Mouse (Mus musculus) midbrain, embryonic 11.5 days (tissue): ENCODE results near the gene Ptpn3. TPM values are rescaled to one million over a fixed set of nuclear protein-coding genes. Genes with fewer than 3 reads are reported as not detected.

Experiments
- ATAC-seq: fragments of 200-750 bp; cut with Nextera tagmentation; 2 replicates; pipeline ENCODE4 v1.8.0; 2017; ENCODE audit warnings: moderate TSS enrichment, moderate library complexity; ENCODE audit not compliant: low FRiP score
- DNase-seq: peaks from one replicate; pipeline ENCODE4 v3.0.0; 2015; ENCODE audit warnings: low spot score; ENCODE audit errors: missing footprints
- H3K27ac ChIP-seq: fragments of 300-500 bp; sonication (generic); 2 replicates; pipeline ENCODE4 v1.5.1; 2014; ENCODE audit warnings: low read depth, low read length
- H3K27me3 ChIP-seq: fragments of 300-500 bp; sonication (generic); 2 replicates; pipeline ENCODE4 v1.6.1; 2014; ENCODE audit warnings: mild to moderate bottlenecking, low read length, moderate library complexity, mixed read lengths; ENCODE audit not compliant: control insufficient read depth, insufficient read depth
- H3K36me3 ChIP-seq: fragments of 300-500 bp; sonication (generic); 2 replicates; pipeline ENCODE4 v1.6.1; 2014; ENCODE audit warnings: mild to moderate bottlenecking, low read length, moderate library complexity, mixed read lengths; ENCODE audit not compliant: control insufficient read depth, insufficient read depth
- H3K4me1 ChIP-seq: fragments of 300-500 bp; sonication (generic); 2 replicates; pipeline ENCODE4 v1.6.1; 2014; ENCODE audit warnings: low read length; ENCODE audit not compliant: control insufficient read depth, insufficient read depth
- H3K4me2 ChIP-seq: fragments of 300-500 bp; sonication (generic); 2 replicates; pipeline ENCODE4 v1.6.1; 2014; ENCODE audit warnings: mild to moderate bottlenecking, moderate library complexity
- H3K4me3 ChIP-seq: fragments of 300-500 bp; sonication (generic); 2 replicates; pipeline ENCODE4 v1.5.1; 2014; ENCODE audit warnings: low read depth, low read length
- H3K9ac ChIP-seq: fragments of 300-500 bp; sonication (generic); 2 replicates; pipeline ENCODE4 v1.6.1; 2014; ENCODE audit warnings: low read length
- H3K9me3 ChIP-seq: fragments of 300-500 bp; sonication (generic); 2 replicates; pipeline ENCODE4 v1.6.1; 2016; ENCODE audit warnings: low read length; ENCODE audit not compliant: control insufficient read depth
- WGBS: fragments of 180-500 bp; shearing (Covaris S2); extraction: QIAGEN DNeasy Blood & Tissue Kit; methylation state at CpG from one replicate; pipeline ENCODE4 v1.1.7; 2014; 5-methylcytosine and 5-hydroxymethylcytosine counted together
- polyA plus RNA-seq: library from polyadenylated mRNA; unstranded; fragments of >200 nt; fragmentation: Nextera tagmentation; extraction: Ambion mirVana; gene quantifications from 2 replicates; pipeline ENCODE4 v1.2.1, GENCODE M21; 2014

Gene Ptpn3
- polyA plus RNA-seq, 1 experiment from 2014 or later = 0.33 TPM

DNA sequence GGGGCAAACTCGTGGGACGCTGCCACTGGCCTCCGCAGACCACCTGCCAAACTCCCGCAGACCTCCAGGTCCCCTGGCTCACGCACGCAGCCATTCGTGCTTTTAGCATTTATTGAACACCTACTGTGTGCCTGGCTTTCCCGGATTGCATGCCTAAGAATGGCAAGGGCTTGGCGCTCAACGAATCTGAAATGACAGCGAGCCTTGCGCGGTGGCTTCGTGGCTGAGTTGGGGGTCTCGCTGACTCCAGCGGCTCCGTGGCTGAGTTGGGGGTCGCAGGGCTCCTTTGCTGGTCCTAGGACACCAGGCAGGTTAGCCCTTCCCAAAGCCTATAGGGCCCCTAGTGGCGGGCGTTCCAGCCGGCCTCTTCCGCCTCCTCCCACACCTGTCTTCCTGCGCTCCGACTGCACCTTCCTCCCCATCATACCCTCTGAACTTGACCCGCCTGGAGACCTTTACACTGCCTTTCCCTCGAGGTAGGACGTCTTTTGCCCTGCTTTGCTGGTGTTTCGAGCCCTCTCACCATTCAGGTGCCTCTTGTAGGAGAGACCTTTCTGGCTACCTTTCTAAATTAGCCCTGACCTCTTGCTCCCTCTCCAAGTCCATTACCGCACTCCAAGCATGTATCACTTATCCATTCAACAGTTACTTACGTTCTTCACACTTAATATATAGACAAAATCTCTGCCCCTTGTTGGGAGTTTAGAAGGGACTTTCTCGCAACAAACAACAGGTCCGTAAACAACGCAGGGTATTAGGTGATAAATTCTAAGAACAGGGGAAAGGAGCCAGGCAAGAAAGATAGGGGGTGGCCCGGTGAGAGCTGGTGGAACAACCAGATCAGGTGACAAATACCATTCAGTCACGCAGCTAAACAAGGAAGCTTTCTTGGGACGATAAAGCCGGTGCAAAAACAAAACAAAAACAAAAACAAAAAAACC is 898 bp downstream of the Ptpn3 start:
- Histone ChIP-seq H3K9me3 (no peaks in the 10 kb centered on the region), H3K4me1 (peaks cover 19% of the 10 kb centered on the region), H3K27ac (no peak overlapping the region), H3K4me3 (peak overlapping the region; percentile 66), H3K9ac (peak overlapping the region; percentile 71), H3K27me3 (peaks cover 42% of the 10 kb centered on the region), H3K36me3 (no peaks in the 10 kb centered on the region), H3K4me2 (peak overlapping the region; percentile 71)
- peak; percentile 93 for DNase-seq
- ATAC-seq = 0 out of 2 replicates have a peak, but pooled peaks have one; percentile 18
- 1% methylated on average over 37 of the region's 37 CpGs for WGBS

DNA sequence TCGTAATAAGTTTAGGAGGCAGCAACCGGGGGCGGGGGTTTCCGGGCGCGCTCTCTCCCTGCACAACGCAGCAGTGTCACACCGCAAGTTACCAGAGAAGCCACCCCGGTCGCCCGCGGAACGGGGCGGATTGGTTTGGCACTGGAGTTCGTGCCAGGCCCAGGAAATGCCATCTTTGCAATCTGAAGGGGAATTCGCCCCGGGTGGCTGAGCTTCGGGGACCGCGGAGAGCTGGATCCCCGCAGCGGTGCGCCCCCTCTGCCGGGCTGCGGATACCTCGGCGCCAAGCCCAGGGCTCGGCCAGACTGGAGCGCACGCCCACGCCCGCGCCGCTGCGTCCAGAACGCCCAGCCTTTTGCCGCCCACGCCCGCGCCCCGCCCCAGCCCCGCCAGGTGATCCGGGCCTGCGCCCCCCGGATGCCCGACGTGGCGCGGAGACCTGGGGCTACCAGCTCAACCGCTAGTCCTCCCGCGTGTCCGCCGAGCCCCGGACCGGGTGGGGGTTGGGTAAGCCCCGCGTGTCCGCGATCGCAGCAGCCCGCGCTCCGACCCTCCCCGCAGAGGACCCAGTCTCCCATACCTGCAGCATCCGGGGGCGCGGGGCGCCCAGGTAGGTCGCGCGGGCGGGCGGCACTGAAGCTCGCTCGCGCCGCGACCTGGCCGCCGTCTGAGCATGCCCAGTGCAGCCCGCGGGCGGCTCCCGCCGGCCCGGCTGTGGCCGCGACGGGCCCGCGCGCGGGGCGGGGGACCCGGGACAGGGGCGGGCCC is 1.8 kb downstream of the Ptpn3 start:
- no peaks in the 10 kb centered on the region for H3K36me3 ChIP-seq
- DNase-seq (no peak), ATAC-seq (peak; percentile 64)
- H3K4me1 ChIP-seq = peaks cover 19% of the 10 kb centered on the region
- peak overlapping the region; percentile 71 for H3K4me2 ChIP-seq
- H3K27ac ChIP-seq = no peak overlapping the region
- peaks cover 42% of the 10 kb centered on the region for H3K27me3 ChIP-seq
- under 1% methylated on average over 80 of the region's 97 CpGs for WGBS
- H3K4me3 ChIP-seq = peak overlapping the region; percentile 66
- no peaks in the 10 kb centered on the region for H3K9me3 ChIP-seq
- peak overlapping the region; percentile 71 for H3K9ac ChIP-seq

DNA sequence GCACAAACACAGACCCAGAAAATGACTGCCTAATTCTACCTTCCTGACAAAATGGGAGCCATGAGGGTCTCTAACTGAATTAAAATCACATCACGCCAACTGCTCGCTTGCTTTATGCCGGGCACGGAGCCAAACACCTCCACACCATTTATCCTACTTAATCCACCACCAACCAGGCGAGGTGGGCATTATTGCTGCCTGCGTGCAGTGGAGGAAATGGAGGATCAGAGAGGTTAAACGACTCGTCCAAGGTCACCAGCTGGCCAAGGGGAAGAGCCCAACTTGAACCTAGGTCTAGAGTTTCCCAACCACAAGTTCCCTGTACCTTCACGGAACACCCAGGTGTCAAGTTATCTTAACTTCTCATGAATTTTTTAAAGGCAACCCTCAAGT is 2.3 kb downstream of the Ptpn3 start:
- Histone ChIP-seq H3K4me1 (peaks cover 19% of the 10 kb centered on the region), H3K4me2 (peak overlapping the region; percentile 71), H3K9me3 (no peaks in the 10 kb centered on the region), H3K27me3 (peaks cover 42% of the 10 kb centered on the region), H3K27ac (no peak overlapping the region), H3K9ac (peak overlapping the region; percentile 71), H3K36me3 (no peaks in the 10 kb centered on the region), H3K4me3 (peak overlapping the region; percentile 66)
- ATAC-seq = no peak
- WGBS = 5% methylated on average over 9 of the region's 9 CpGs
- peak; percentile 94 for DNase-seq

DNA sequence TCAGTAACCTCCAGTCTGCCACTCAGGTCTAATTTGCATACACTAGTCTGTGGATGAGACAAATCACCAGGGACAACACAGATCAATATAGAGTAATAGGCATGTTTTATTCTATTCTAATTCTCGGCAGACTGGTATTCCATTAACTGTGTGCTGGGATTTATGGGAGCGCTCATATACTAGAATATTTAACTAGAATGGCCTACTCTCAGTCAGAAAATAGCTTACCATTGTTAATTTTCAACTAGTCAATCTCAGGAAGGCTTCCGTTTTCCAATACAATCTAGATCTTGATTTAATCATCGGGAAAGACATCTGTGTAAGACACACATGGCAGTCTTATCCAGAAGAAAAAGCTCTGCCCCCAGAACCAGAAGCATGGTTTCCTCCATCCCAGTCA is 3.5 kb downstream of the Ptpn3 start:
- no peak overlapping the region for H3K4me2 ChIP-seq
- H3K4me1 ChIP-seq = peaks cover 19% of the 10 kb centered on the region
- 80% methylated on average over 4 of the region's 4 CpGs for WGBS
- no peak overlapping the region for H3K4me3 ChIP-seq
- H3K27me3 ChIP-seq = peaks cover 42% of the 10 kb centered on the region
- no peaks in the 10 kb centered on the region for H3K9me3 ChIP-seq
- DNase-seq (no peak), ATAC-seq (no peak)
- H3K27ac ChIP-seq = no peak overlapping the region
- no peak overlapping the region for H3K9ac ChIP-seq
- no peaks in the 10 kb centered on the region for H3K36me3 ChIP-seq

DNA sequence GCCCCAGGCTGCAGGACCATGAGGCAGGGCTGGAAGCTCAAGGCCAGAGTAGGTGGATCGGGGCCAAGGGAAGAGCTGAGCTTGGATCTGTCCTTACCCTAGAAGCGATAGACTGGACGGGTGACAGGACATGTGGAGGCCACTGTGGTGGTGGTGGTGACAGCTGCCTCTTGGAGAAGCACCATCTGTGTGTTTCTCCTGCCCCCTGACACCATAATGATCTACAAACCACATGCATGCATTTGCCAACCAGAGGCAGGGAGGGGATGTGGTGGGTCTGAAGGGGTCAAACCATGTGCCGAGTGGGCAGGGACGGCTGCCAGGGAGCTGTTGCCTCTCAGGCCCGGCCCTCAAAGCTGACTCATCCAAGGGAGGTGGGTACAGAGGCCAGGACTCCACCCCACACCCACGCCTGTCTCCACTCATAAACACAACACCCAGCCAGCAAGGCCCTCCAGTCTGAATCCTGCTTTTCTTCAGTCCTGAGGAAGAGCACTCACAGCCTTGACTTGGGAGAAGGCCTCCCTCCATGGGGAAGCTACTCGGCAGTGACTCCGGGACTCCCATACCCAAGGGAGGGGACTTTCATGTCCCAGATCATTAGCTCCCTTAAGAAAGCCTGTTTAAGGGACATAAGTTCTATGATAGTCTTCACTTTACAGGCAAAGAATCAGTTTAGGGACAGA is 6.5 kb downstream of the Ptpn3 start:
- H3K4me1 ChIP-seq = peaks cover 9% of the 10 kb centered on the region
- H3K27ac ChIP-seq = no peak overlapping the region
- H3K9me3 ChIP-seq = no peaks in the 10 kb centered on the region
- ATAC-seq (no peak), DNase-seq (no peak)
- H3K9ac ChIP-seq = no peak overlapping the region
- WGBS = 87% methylated on average over 9 of the region's 9 CpGs
- no peak overlapping the region for H3K4me2 ChIP-seq
- H3K4me3 ChIP-seq = no peak overlapping the region
- H3K27me3 ChIP-seq = peaks cover 23% of the 10 kb centered on the region
- H3K36me3 ChIP-seq = no peaks in the 10 kb centered on the region

DNA sequence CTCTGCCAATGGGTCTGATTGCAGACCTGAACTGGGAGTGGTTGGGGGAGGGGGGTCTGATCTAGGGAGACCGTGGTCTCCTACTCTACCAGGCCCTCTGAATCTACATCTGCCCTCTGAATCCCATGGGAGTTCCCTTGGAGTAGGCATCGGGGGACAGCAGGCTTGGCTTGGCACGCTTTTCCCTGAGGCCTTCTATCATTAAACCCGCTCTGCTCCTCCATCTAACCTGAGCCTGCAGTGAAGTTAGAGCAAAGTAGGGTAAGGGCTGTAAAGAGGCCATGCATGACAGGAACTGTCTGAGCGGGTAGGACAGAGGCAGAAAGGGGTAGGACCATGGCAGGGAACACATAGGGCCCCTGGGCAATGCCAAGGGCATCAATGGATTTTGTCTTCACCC is 9.0 kb downstream of the Ptpn3 start:
- Histone ChIP-seq H3K27me3 (peaks cover 1% of the 10 kb centered on the region; the same call in 1 of the 2 replicates), H3K36me3 (no peaks in the 10 kb centered on the region), H3K4me1 (no peaks in the 10 kb centered on the region), H3K9me3 (no peaks in the 10 kb centered on the region), H3K4me3 (no peak overlapping the region), H3K4me2 (no peak overlapping the region), H3K9ac (no peak overlapping the region), H3K27ac (no peak overlapping the region)
- DNase-seq (no peak), ATAC-seq (no peak)
- 91% methylated on average over 5 of the region's 5 CpGs for WGBS

DNA sequence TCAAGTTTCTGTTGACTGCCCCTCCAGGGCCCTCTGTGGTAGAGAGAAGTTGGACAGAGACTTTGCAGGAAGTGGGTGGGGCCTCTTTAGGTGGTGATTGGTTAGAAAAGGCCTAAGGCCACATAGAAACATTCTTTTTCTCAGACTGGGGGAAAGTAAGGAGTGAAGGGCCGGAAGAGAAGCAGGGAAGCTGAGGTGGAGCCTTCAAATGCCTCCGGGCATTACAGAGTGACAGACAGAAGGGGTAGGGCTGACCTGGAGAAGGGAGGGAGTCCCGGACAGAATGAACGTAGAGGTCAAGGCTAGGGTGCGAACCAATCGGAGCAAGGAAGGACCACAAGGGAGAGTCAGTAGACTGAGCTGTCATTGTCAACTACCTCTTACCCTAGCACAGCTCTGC is 11.6 kb downstream of the Ptpn3 start:
- Histone ChIP-seq H3K36me3 (no peaks in the 10 kb centered on the region), H3K27me3 (no peaks in the 10 kb centered on the region), H3K27ac (no peak overlapping the region), H3K9ac (no peak overlapping the region), H3K9me3 (no peaks in the 10 kb centered on the region), H3K4me3 (no peak overlapping the region), H3K4me1 (no peaks in the 10 kb centered on the region), H3K4me2 (no peak overlapping the region)
- DNase-seq = no peak
- no peak for ATAC-seq
- 85% methylated on average over 6 of the region's 6 CpGs for WGBS

DNA sequence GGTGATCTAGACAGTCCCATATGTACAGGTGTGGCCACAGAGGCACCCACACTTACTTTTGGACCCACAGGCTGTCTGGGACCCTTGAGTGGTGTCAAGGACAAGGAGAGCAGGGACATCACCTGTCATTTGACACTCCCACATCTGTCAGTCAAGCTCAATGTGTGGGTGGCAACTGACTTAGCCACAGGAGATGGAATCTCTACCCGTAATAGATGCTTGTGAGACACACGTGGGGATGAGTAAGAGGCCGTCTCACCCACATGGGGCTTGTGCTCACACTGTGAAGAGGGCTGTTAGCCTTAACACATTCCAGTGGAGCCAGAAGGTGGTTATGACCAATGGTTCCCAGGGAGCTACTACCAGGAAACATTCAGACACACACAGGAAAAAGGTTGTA is 13.8 kb downstream of the Ptpn3 start:
- no peaks in the 10 kb centered on the region for H3K4me1 ChIP-seq
- ATAC-seq (no peak), DNase-seq (no peak)
- H3K27ac ChIP-seq = no peak overlapping the region
- WGBS = 86% methylated on average over 3 of the region's 3 CpGs
- H3K36me3 ChIP-seq = no peaks in the 10 kb centered on the region
- H3K9ac ChIP-seq = no peak overlapping the region
- no peak overlapping the region for H3K4me2 ChIP-seq
- no peak overlapping the region for H3K4me3 ChIP-seq
- H3K9me3 ChIP-seq = no peaks in the 10 kb centered on the region
- H3K27me3 ChIP-seq = no peaks in the 10 kb centered on the region
